Mouse (Mus musculus) G1E-ER4 (cell line): ENCODE measurements around the gene Zfp335. TPM values are rescaled to one million over a fixed set of nuclear protein-coding genes. Genes with fewer than 3 reads are reported as not detected.

ENCODE experiments used
- GATA1 ChIP-seq: IDR thresholded peaks from one replicate; pipeline ENCODE4 v1.8.0; 2012; ENCODE audit warnings: low read length, inconsistent platforms
- polyA plus RNA-seq: library from polyadenylated mRNA; stranded (reverse); fragments of >175 nt; gene quantifications from 2 replicates; pipeline ENCODE4 v1.2.3, GENCODE M21; 2012

Gene Zfp335
- 58.2 and 59.2 TPM in 2 replicates for polyA plus RNA-seq

GRCm38 (mm10) chr2:164911086-164912048 lies at the start of gene Zfp335:
Zfp335 (minus strand) TSS chr2:164911757.
- no peak for TF ChIP-seq GATA1

DNA sequence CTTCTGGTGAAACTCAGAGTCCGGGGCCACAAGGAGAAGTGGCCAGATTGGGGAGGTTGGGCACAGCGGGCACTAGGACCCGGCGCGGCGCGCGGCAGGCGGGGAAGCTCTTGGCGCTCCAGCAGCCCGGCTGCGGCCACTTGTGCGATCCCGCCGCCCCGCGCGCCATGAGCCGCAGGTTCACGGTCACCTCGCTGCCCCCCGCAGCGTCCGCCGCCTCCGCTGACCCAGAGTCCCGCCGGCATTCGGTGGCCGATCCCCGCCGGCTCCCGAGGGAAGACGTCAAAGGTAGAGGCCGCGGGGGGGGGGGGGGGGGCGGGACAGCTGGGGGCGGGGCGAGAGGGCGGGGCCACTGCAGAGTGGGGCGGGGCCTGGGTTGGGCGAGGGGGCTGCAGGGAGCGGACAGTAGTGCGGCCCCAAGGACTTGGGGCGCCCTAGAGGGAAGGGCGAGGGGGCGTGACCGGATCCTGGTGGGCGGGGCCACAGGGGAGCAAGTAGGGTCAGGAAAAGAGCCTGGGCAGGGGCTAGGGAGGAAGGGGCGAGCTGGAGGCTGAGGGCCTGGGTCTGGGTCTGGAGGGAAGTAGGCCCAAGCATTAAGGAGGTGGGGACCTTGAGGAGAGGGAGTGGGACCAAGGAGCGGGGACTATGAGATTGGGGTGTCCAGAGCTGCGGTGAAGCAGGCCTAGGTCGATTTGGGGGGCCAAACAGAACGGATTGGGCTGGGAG lies 49.3 kb upstream of the Zfp335 start, which contains the start of gene Slc12a5:
Gene Slc12a5 (plus strand): TSS at position 87 of the 726 bp plus-strand sequence.
- no peak for TF ChIP-seq GATA1

DNA sequence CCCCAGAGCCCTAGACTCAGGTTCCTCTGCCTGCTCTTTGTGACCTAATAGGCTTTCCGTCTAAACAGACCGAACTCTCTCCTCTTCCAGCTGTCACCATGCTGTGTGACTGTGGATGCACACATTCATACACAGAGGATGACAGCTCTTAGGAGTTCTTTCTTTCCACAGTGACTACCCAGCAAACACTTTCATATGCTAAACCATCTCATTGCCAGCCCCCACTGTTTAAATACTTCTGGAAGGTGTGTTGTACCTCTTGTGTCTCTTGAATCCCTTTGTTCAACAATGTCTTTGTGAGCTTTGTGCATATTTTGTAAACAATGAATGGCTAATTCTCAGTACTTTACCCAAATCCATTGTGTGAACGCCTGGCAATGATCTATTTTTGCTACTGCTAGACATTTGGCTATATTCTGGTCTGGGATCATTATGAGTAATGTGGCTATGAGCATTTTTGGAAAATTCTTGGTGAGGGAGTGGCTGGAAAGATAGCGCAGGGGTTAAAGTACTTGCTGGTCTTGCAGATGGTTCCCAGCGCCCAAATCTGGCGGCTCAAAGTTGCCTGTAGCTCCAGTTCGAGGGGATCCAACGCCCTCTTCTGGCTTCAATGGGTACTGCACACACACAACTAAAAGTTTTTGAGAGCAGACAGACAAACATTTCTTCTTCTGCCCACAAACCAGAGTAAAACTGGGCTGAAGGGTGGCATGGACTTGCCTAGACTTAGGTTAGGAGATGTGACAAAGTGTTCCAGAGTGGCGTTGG lies 46.2 kb upstream of the Zfp335 start:
- TF ChIP-seq GATA1: no peak

DNA sequence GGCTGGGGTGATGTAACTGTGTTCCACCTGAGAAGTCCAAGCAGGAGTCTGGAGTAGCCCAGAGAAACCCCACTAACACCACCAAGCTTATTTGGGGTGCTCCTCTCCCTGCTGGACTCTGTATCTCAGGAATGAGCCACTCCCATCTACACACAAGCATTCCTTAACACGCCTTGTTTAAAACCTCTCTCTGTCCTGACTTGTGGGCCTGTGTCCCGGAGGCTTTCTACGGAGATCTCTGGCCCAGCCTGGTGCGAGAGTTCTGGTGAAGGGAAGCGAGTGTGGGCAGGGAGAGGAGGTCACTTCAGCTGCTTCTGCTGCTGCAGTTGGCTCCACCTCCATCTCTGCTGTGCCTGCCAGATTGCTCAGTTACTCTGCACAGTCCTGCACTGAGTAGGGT lies 44.6 kb upstream of the Zfp335 start:
- no peak for TF ChIP-seq GATA1

DNA sequence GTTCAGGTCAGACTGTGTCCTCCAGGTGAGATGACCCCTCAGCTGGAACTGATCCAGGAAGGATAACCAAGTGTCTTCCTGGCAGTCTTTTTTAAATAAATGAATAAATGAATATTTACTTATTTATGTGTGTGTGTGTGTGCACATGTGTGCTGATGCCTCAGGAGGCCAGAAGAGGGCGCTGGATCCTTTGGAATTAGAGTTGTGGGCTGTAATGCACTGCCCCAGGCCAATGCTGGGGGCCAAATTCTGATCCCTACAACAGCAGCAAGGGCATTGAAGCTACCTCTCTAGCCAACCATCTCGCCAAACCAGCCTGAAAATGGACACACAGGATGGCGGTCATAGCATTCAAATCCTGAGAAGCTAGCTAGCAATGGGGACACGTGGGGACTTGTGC lies 44.2 kb upstream of the Zfp335 start:
- TF ChIP-seq GATA1: no peak

DNA sequence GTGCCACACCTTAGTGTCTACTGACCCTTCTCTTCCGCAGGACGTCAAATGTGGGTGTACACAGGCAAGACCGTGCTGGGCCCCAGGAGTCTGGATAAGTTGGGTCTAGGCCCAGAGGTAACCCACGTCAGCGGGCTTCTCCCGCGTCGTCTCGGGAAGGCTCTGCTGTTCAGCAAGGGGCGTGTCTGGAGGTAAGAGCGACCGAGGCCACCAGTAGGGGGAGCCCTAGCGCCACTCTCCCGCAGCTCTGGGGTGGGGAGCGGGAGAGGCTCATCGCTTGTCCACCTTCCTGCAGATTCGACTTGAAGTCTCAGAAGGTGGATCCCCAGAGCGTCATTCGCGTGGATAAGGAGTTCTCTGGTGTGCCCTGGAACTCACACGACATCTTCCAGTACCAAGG lies 41.7 kb upstream of the Zfp335 start:
- TF ChIP-seq GATA1: no peak

DNA sequence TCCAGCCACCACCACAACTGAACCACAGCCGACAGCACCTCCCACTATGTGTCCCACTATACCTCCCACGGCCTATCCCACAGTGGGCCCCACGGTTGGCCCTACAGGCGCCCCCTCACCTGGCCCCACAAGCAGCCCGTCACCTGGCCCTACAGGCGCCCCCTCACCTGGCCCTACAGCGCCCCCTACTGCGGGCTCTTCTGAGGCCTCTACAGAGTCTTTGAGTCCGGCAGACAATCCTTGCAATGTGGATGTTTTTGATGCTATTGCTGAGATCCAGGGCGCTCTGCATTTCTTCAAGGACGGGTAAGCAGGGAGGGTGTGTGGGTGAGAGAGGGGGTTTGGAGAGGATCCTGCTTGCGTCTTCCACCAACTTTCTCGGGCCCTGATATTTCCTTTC lies 40.9 kb upstream of the Zfp335 start:
- TF ChIP-seq GATA1: no peak

- no peak for TF ChIP-seq GATA1
Measured at GRCm38 (mm10) chr2:164951745-164952144, 40.2 kb upstream of the Zfp335 start.

- TF ChIP-seq GATA1: no peak
Measured at GRCm38 (mm10) chr2:164950501-164950900, 38.9 kb upstream of the Zfp335 start.

- no peak for TF ChIP-seq GATA1
Measured at GRCm38 (mm10) chr2:164948962-164949361, 37.4 kb upstream of the Zfp335 start.

- no peak for TF ChIP-seq GATA1
Measured at GRCm38 (mm10) chr2:164947930-164948329, 36.4 kb upstream of the Zfp335 start.

GRCm38 (mm10) chr2:164947506-164947905 lies 35.9 kb upstream of the Zfp335 start:
- TF ChIP-seq GATA1: no peak

- TF ChIP-seq GATA1: no peak
Measured at GRCm38 (mm10) chr2:164942692-164943290, 31.2 kb upstream of the Zfp335 start.

DNA sequence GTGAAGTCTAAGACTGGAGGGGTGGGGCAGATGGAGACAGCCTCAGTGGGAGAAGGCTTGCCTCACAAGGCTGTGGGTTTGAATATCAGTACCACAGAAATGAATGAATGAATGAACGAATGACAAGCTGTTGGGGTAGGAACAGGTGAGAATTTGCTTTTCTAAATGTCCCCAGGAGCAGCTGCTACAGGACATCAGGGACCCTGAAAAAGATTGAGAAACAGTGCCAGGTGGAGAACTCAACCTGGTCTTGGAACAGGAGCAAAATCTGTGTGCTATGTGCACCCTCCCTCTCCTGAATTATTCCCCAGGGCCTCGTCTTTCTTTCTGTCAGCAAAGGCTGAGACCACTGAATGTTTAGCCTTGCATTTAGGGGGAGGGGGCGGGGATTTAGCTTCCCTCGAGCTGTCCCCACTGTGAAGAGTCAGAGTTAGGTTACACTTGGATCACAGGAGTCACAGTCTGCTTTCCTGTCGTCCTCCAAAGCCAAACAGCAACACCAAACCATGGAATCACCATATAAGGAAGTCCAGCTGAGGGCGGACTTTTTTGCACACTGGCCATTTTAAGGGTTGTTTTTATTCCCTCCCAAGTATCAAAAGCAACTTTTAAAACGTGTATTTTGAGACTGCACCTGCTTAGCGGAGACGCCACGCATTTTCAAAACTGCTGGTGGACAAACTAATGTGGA lies 28.7 kb upstream of the Zfp335 start, which contains the start of gene Mmp9:
Gene Mmp9 (plus strand): TSS at position 641 of the 691 bp plus-strand sequence.
- TF ChIP-seq GATA1: no peak
